Mouse (Mus musculus) midbrain, embryonic 11.5 days (tissue): Measurements from ENCODE around the gene Trank1. TPM values are rescaled to one million over a fixed set of nuclear protein-coding genes. Genes with fewer than 3 reads are reported as not detected.
A peak's percentile ranks its signal among the peaks of the same experiment; 100 is the strongest.

ENCODE experiments used
- ATAC-seq: fragments of 200-750 bp; cut with Nextera tagmentation; 2 replicates; pipeline ENCODE4 v1.8.0; 2017; ENCODE audit warnings: moderate TSS enrichment, moderate library complexity; ENCODE audit not compliant: low FRiP score
- DNase-seq: peaks from one replicate; pipeline ENCODE4 v3.0.0; 2015; ENCODE audit warnings: low spot score; ENCODE audit errors: missing footprints
- H3K27ac ChIP-seq: fragments of 300-500 bp; sonication (generic); 2 replicates; pipeline ENCODE4 v1.5.1; 2014; ENCODE audit warnings: low read depth, low read length
- H3K27me3 ChIP-seq: fragments of 300-500 bp; sonication (generic); 2 replicates; pipeline ENCODE4 v1.6.1; 2014; ENCODE audit warnings: mild to moderate bottlenecking, low read length, moderate library complexity, mixed read lengths; ENCODE audit not compliant: control insufficient read depth, insufficient read depth
- H3K36me3 ChIP-seq: fragments of 300-500 bp; sonication (generic); 2 replicates; pipeline ENCODE4 v1.6.1; 2014; ENCODE audit warnings: mild to moderate bottlenecking, low read length, moderate library complexity, mixed read lengths; ENCODE audit not compliant: control insufficient read depth, insufficient read depth
- H3K4me1 ChIP-seq: fragments of 300-500 bp; sonication (generic); 2 replicates; pipeline ENCODE4 v1.6.1; 2014; ENCODE audit warnings: low read length; ENCODE audit not compliant: control insufficient read depth, insufficient read depth
- H3K4me2 ChIP-seq: fragments of 300-500 bp; sonication (generic); 2 replicates; pipeline ENCODE4 v1.6.1; 2014; ENCODE audit warnings: mild to moderate bottlenecking, moderate library complexity
- H3K4me3 ChIP-seq: fragments of 300-500 bp; sonication (generic); 2 replicates; pipeline ENCODE4 v1.5.1; 2014; ENCODE audit warnings: low read depth, low read length
- H3K9ac ChIP-seq: fragments of 300-500 bp; sonication (generic); 2 replicates; pipeline ENCODE4 v1.6.1; 2014; ENCODE audit warnings: low read length
- H3K9me3 ChIP-seq: fragments of 300-500 bp; sonication (generic); 2 replicates; pipeline ENCODE4 v1.6.1; 2016; ENCODE audit warnings: low read length; ENCODE audit not compliant: control insufficient read depth
- WGBS: fragments of 180-500 bp; shearing (Covaris S2); extraction: QIAGEN DNeasy Blood & Tissue Kit; methylation state at CpG from one replicate; pipeline ENCODE4 v1.1.7; 2014; 5-methylcytosine and 5-hydroxymethylcytosine counted together
- polyA plus RNA-seq: library from polyadenylated mRNA; unstranded; fragments of >200 nt; fragmentation: Nextera tagmentation; extraction: Ambion mirVana; gene quantifications from 2 replicates; pipeline ENCODE4 v1.2.1, GENCODE M21; 2014

Trank1 gene
- polyA plus RNA-seq, 1 experiment from 2014 or later = 0.37 TPM

- Histone ChIP-seq H3K27ac (no peak overlapping the region), H3K4me1 (no peaks in the 10 kb centered on the region), H3K4me3 (no peak overlapping the region), H3K9ac (no peak overlapping the region), H3K36me3 (no peaks in the 10 kb centered on the region), H3K9me3 (no peaks in the 10 kb centered on the region), H3K27me3 (no peaks in the 10 kb centered on the region), H3K4me2 (no peak overlapping the region)
- ATAC-seq (no peak), DNase-seq (no peak)
- WGBS = 96% methylated on average over 6 of the region's 6 CpGs
These were observed 16.6 kb upstream of the Trank1 start for GRCm38 (mm10) chr9:111294911-111295310.

GRCm38 (mm10) chr9:111295323-111295722 lies 16.2 kb upstream of the Trank1 start:
- Histone ChIP-seq H3K4me3 (no peak overlapping the region), H3K4me1 (no peaks in the 10 kb centered on the region), H3K4me2 (no peak overlapping the region), H3K27me3 (no peaks in the 10 kb centered on the region), H3K9me3 (no peaks in the 10 kb centered on the region), H3K36me3 (no peaks in the 10 kb centered on the region), H3K27ac (no peak overlapping the region), H3K9ac (no peak overlapping the region)
- DNase-seq (peak; percentile 28), ATAC-seq (no peak)
- 73% methylated on average over 2 of the region's 2 CpGs for WGBS

DNA sequence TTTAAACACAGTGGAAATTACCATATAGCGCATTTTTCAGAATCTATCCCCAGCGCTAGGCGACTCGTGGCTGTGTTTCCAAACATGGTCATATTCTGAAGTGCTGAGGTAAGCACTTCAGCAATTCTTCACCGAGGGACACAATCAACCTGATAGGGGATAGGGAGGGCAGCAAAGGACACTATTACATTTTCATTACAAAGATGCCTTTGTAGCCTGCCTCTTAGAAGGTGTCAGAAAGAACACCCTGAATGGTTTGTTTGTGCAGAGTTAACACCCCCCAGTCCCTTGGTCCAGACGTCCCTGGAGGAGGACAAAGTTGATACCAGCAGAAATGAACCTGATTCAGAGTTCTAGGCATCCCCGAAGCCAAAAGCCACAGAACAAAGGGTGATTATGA lies 15.1 kb upstream of the Trank1 start:
- H3K27ac ChIP-seq = no peak overlapping the region
- DNase-seq = peak; percentile 66
- H3K9ac ChIP-seq = no peak overlapping the region
- H3K27me3 ChIP-seq = no peaks in the 10 kb centered on the region
- WGBS = 80% methylated on average over 7 of the region's 7 CpGs
- H3K4me3 ChIP-seq = no peak overlapping the region
- H3K9me3 ChIP-seq = no peaks in the 10 kb centered on the region
- no peaks in the 10 kb centered on the region for H3K4me1 ChIP-seq
- H3K36me3 ChIP-seq = no peaks in the 10 kb centered on the region
- no peak overlapping the region for H3K4me2 ChIP-seq
- ATAC-seq = no peak

- no peak overlapping the region for H3K4me3 ChIP-seq
- peak; percentile 33 for DNase-seq
- H3K9me3 ChIP-seq = no peaks in the 10 kb centered on the region
- no peak overlapping the region for H3K27ac ChIP-seq
- no peaks in the 10 kb centered on the region for H3K36me3 ChIP-seq
- H3K27me3 ChIP-seq = no peaks in the 10 kb centered on the region
- 95% methylated on average over 2 of the region's 2 CpGs for WGBS
- no peaks in the 10 kb centered on the region for H3K4me1 ChIP-seq
- H3K9ac ChIP-seq = no peak overlapping the region
- ATAC-seq = no peak
- no peak overlapping the region for H3K4me2 ChIP-seq
These were observed 12.9 kb upstream of the Trank1 start for GRCm38 (mm10) chr9:111298606-111299005.

- Histone ChIP-seq H3K4me2 (no peak overlapping the region), H3K9me3 (no peaks in the 10 kb centered on the region), H3K27me3 (no peaks in the 10 kb centered on the region), H3K4me3 (no peak overlapping the region), H3K36me3 (no peaks in the 10 kb centered on the region), H3K4me1 (no peaks in the 10 kb centered on the region), H3K27ac (no peak overlapping the region), H3K9ac (no peak overlapping the region)
- no peak for DNase-seq
- ATAC-seq = no peak
- WGBS = 71% methylated on average over 12 of the region's 12 CpGs
These were observed 9.2 kb upstream of the Trank1 start for GRCm38 (mm10) chr9:111302196-111302831.

GRCm38 (mm10) chr9:111304036-111304435 lies 7.5 kb upstream of the Trank1 start:
- no peak overlapping the region for H3K27ac ChIP-seq
- no peaks in the 10 kb centered on the region for H3K36me3 ChIP-seq
- no peak overlapping the region for H3K4me2 ChIP-seq
- no peaks in the 10 kb centered on the region for H3K9me3 ChIP-seq
- H3K9ac ChIP-seq = no peak overlapping the region
- no peak for DNase-seq
- no peaks in the 10 kb centered on the region for H3K4me1 ChIP-seq
- WGBS = 91% methylated on average over 6 of the region's 6 CpGs
- H3K27me3 ChIP-seq = no peaks in the 10 kb centered on the region
- H3K4me3 ChIP-seq = no peak overlapping the region
- no peak for ATAC-seq

- H3K4me3 ChIP-seq = no peak overlapping the region
- WGBS = 92% methylated on average over 7 of the region's 7 CpGs
- H3K4me1 ChIP-seq = no peaks in the 10 kb centered on the region
- peaks cover 12% of the 10 kb centered on the region for H3K27me3 ChIP-seq
- no peaks in the 10 kb centered on the region for H3K36me3 ChIP-seq
- no peak for ATAC-seq
- no peaks in the 10 kb centered on the region; the same call in 1 of the 2 replicates for H3K9me3 ChIP-seq
- H3K4me2 ChIP-seq = no peak overlapping the region
- no peak for DNase-seq
- H3K27ac ChIP-seq = no peak overlapping the region
- H3K9ac ChIP-seq = no peak overlapping the region
These were observed 5.4 kb upstream of the Trank1 start for GRCm38 (mm10) chr9:111306142-111306541.

- peaks cover 12% of the 10 kb centered on the region for H3K4me1 ChIP-seq
- no peaks in the 10 kb centered on the region for H3K36me3 ChIP-seq
- ATAC-seq = peak; percentile 58
- no peak overlapping the region for H3K27ac ChIP-seq
- peaks cover 42% of the 10 kb centered on the region for H3K27me3 ChIP-seq
- peak overlapping the region; percentile 85 for H3K4me2 ChIP-seq
- peak overlapping the region; percentile 40 for H3K9ac ChIP-seq
- H3K4me3 ChIP-seq = peak overlapping the region; percentile 51
- WGBS = 2% methylated on average over 78 of the region's 98 CpGs
- DNase-seq = peak; percentile 91
- H3K9me3 ChIP-seq = no peaks in the 10 kb centered on the region; the same call in 1 of the 2 replicates
These were observed 403 bp downstream of the Trank1 start for GRCm38 (mm10) chr9:111311843-111312441.

- Histone ChIP-seq H3K27ac (no peak overlapping the region), H3K27me3 (peaks cover 42% of the 10 kb centered on the region)
These were observed 1.1 kb downstream of the Trank1 start for GRCm38 (mm10) chr9:111312442-111313141.

More at GRCm38 (mm10) chr9:111312442-111313141, 1.1 kb downstream of the Trank1 start:
- Histone ChIP-seq H3K9me3 (no peaks in the 10 kb centered on the region; the same call in 1 of the 2 replicates), H3K36me3 (no peaks in the 10 kb centered on the region), H3K4me3 (peak overlapping the region; percentile 51), H3K9ac (peak overlapping the region; percentile 40), H3K4me1 (peaks cover 12% of the 10 kb centered on the region), H3K4me2 (peak overlapping the region; percentile 85)
- DNase-seq = peak; percentile 96
- under 1% methylated on average over 36 of the region's 59 CpGs for WGBS
- peak; percentile 69 for ATAC-seq
